Comparison of ENCODE assay signal across 43 mouse cellular contexts in the genomic region with DNA sequence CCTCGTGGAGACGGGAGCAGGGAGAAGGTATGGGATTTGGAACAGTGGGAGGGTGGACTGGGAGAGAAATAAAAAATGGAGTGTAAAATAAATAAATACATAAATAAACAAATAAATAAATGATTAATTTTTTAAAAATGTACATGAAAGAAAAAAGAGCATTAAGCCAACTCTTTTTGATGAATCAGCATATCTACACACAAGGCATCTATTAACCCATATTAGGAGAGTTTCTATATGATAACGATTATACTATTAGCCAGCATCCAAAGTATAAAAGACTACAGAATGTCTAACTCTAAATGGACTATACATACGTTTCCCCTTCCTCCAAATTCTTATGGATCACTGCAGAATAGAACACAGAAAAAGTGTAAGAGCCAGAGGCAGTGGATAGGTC. TPM values are rescaled to one million over a fixed set of nuclear protein-coding genes. Genes with fewer than 3 reads are reported as not detected.
"Had no signal": no experiment of that assay in that cellular context is flagged by ENCODE, and none has a peak within 500 bp of the region (broad histone marks: within the 10 kb centered on the region; RNA-seq: fewer than 3 reads in every experiment).

No protein-coding gene starts in this region.

- H3K9ac ChIP-seq: limb, embryonic 12.5 days; limb, embryonic 13.5 days; limb, embryonic 15.5 days; liver, embryonic 12.5 days; liver, embryonic 13.5 days; liver, embryonic 14.5 days; liver, embryonic 15.5 days; liver, postnatal 0 days; lung, embryonic 14.5 days; lung, embryonic 15.5 days; midbrain, embryonic 12.5 days; midbrain, embryonic 13.5 days; midbrain, embryonic 15.5 days had no signal

- H3K27ac ChIP-seq: left cerebral cortex, adult 2 months; limb, embryonic 10.5 days; limb, embryonic 12.5 days; limb, embryonic 13.5 days; limb, embryonic 15.5 days; liver, embryonic 12.5 days; liver, embryonic 13.5 days; liver, embryonic 14.5 days; liver, embryonic 15.5 days; lung, embryonic 15.5 days; macrophage; midbrain, embryonic 10.5 days; midbrain, embryonic 12.5 days; midbrain, embryonic 13.5 days; midbrain, embryonic 15.5 days had no signal

- DNase-seq: left cerebral cortex, postnatal 4 days; liver; liver, embryonic 13.5 days; liver, postnatal 0 days; lung, adult 18-20 months; lung, adult 2 months; lung, embryonic 14.5 days; lung, postnatal 10 days; lung, postnatal 14 days; lung, postnatal 36 days; lung, postnatal 4 days; midbrain, embryonic 14.5 days had no signal

- H3K4me1 ChIP-seq: limb, embryonic 10.5 days; limb, embryonic 12.5 days; limb, embryonic 13.5 days; limb, embryonic 15.5 days; liver, embryonic 12.5 days; liver, embryonic 13.5 days; liver, embryonic 15.5 days; lung, embryonic 15.5 days; megakaryocyte, embryonic 14.5 days; midbrain, embryonic 10.5 days; midbrain, embryonic 12.5 days; midbrain, embryonic 13.5 days; midbrain, embryonic 15.5 days had no signal

- H3K4me2 ChIP-seq: limb, embryonic 12.5 days; limb, embryonic 13.5 days; limb, embryonic 15.5 days; liver, embryonic 11.5 days; liver, embryonic 12.5 days; liver, embryonic 13.5 days; liver, embryonic 15.5 days; lung, embryonic 14.5 days; lung, embryonic 15.5 days; midbrain, embryonic 11.5 days; midbrain, embryonic 12.5 days; midbrain, embryonic 13.5 days; midbrain, embryonic 15.5 days had no signal

- H3K4me3 ChIP-seq: left cerebral cortex, adult 2 months; limb, embryonic 10.5 days; limb, embryonic 12.5 days; limb, embryonic 13.5 days; limb, embryonic 15.5 days; liver, embryonic 12.5 days; liver, embryonic 13.5 days; liver, embryonic 15.5 days; lung, embryonic 15.5 days; megakaryocyte, embryonic 14.5 days; midbrain, embryonic 10.5 days; midbrain, embryonic 12.5 days; midbrain, embryonic 13.5 days; midbrain, embryonic 15.5 days; myocyte had no signal

- H3K36me3 ChIP-seq: limb, embryonic 10.5 days; limb, embryonic 12.5 days; limb, embryonic 13.5 days; limb, embryonic 15.5 days; liver, embryonic 12.5 days; liver, embryonic 13.5 days; liver, embryonic 15.5 days; lung, embryonic 15.5 days; midbrain, embryonic 10.5 days; midbrain, embryonic 12.5 days; midbrain, embryonic 13.5 days; midbrain, embryonic 15.5 days had no signal

- H3K27me3 ChIP-seq: limb, embryonic 12.5 days; limb, embryonic 13.5 days; limb, embryonic 15.5 days; liver, embryonic 12.5 days; liver, embryonic 13.5 days; liver, embryonic 15.5 days; lung, embryonic 15.5 days; megakaryocyte, embryonic 14.5 days; midbrain, embryonic 12.5 days; midbrain, embryonic 13.5 days; midbrain, embryonic 15.5 days had no signal

- H3K9me3 ChIP-seq: limb, embryonic 10.5 days; limb, embryonic 12.5 days; limb, embryonic 13.5 days; limb, embryonic 15.5 days; liver, embryonic 12.5 days; liver, embryonic 13.5 days; liver, embryonic 15.5 days; lung, embryonic 15.5 days; midbrain, embryonic 10.5 days; midbrain, embryonic 12.5 days; midbrain, embryonic 13.5 days; midbrain, embryonic 15.5 days had no signal

RNA-seq across cellular contexts. Expression of gene Ostn, which starts 38.5 kb away (rescaled TPM):
- total RNA-seq: left cerebral cortex, adult 2 months; left cerebral cortex, adult 8-10 months; left cerebral cortex, postnatal 36 days; liver, adult 2 months; megakaryocyte progenitor cell, adult 5-6 weeks; megakaryocyte, adult 5-6 weeks; megakaryocyte-erythroid progenitor cell, adult 5-6 weeks; midbrain, postnatal 0 days; monocyte, adult 5-6 weeks had no signal
- polyA plus RNA-seq: limb, embryonic 10.5 days; limb, embryonic 11.5 days; limb, embryonic 12.5 days; liver, adult 2 months; liver, embryonic 12.5 days; liver, embryonic 13.5 days; liver, embryonic 14.5 days; liver, embryonic 15.5 days; liver, embryonic 16.5 days; liver, postnatal 0 days; lung, adult 2 months; lung, embryonic 14.5 days; lung, embryonic 15.5 days; lung, postnatal 0 days; macrophage; midbrain, embryonic 10.5 days; midbrain, embryonic 11.5 days; midbrain, embryonic 12.5 days; midbrain, embryonic 13.5 days; midbrain, embryonic 14.5 days; midbrain, embryonic 15.5 days; midbrain, embryonic 16.5 days; midbrain, postnatal 0 days; neural tube, embryonic 11.5 days had no signal
